Mouse (Mus musculus): ENCODE results near the gene Entpd1.

DNA sequence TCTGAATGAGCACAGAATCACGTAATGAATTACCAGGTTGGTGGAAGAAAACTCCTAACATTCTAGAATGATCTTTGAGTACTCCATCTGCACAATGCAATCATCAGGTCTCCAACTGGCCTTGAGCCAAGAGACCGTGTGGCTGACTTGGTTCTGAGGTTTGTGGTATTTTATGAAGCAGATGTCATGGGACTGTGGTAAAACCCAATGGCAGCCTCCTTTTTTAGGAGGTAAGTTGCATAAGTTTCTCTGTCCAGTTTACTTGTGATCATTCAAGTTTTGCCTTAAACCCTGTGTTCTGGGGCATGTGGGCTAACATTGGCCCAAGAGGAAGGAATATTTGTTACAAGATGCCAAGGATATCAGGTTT lies 176.5 kb downstream of the Entpd1 start:
- TF ChIP-seq CTCF (IDR thresholded peaks at IDR 0.05; ENCODE audit: low read depth) (no peak), EP300 (optimal IDR thresholded peaks at IDR 0.05) (no peak)

Measured in stomach, postnatal 0 days (tissue).